Mouse (Mus musculus) kidney, adult 2 months (tissue): ENCODE data around the gene Dnah1.

ENCODE experiments used
- CTCF ChIP-seq: fragments of 200-500 bp; conservative IDR thresholded peaks from 2 replicates; pipeline ENCODE4 v1.5.1; 2011; ENCODE audit warnings: low read depth, mild to moderate bottlenecking, control low read depth, low read length, moderate library complexity, mixed read lengths; ENCODE audit not compliant: insufficient read depth, insufficient read length
- POLR2A ChIP-seq: fragments of 200-500 bp; IDR thresholded peaks from one replicate; pipeline ENCODE4 v1.6.1; 2011; ENCODE audit warnings: low read depth, low read length, control low read depth

DNA sequence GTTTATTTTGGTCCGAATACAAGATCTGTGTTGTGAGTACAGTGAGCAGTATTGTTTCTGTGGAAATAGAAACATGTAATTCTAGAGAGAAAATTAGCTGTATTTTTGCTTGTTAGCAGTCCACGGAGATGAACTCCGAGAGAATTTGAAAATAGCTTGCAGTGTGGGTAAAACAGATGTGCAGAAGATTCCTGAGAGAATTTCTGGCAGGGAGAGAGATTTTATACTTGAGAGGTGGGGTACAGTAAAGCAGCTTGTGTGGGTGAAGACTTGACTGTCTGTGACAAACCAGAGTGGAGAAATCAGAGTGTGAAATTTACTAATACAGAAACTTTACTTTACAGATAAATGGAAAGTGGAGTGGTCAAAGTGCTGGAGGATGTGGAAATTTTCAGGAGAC lies 45.7 kb upstream of the Dnah1 start:
- TF ChIP-seq POLR2A (no peak), CTCF (no peak)
